Mouse (Mus musculus) heart, embryonic 14.5 days (tissue): ENCODE data around the gene Hacl1. TPM values are rescaled to one million over a fixed set of nuclear protein-coding genes. Genes with fewer than 3 reads are reported as not detected.
A peak's percentile ranks its signal among the peaks of the same experiment; 100 is the strongest.

Experiments
- ATAC-seq: fragments of 200-750 bp; cut with Nextera tagmentation; 2 replicates; pipeline ENCODE4 v1.8.0; 2017; ENCODE audit warnings: low read depth, moderate TSS enrichment; ENCODE audit not compliant: insufficient number of reproducible peaks, insufficient read depth, low FRiP score
- H3K27ac ChIP-seq, 2 experiments: fragments of 200-500 bp in 1 of 2; fragments of 300-500 bp in 1 of 2; sonication (generic) in 1 of 2; replicated peaks in 1 of 2; 2 replicates each; pipeline ENCODE4 v1.5.1; 2012 to 2014; ENCODE audit warnings: low read depth in 2 of 2, low read length in 2 of 2, control low read depth in 1 of 2, mild to moderate bottlenecking in 1 of 2, mixed read lengths in 1 of 2; ENCODE audit not compliant: control insufficient read depth in 1 of 2, insufficient read depth in 1 of 2
- H3K27me3 ChIP-seq: fragments of 300-500 bp; sonication (generic); 2 replicates; pipeline ENCODE4 v1.6.1; 2014; ENCODE audit warnings: mild to moderate bottlenecking, low read length, control low read depth; ENCODE audit not compliant: control insufficient read depth, insufficient read depth
- H3K36me3 ChIP-seq: fragments of 300-500 bp; sonication (generic); 2 replicates; pipeline ENCODE4 v1.6.1; 2014; ENCODE audit warnings: mild to moderate bottlenecking, control low read depth, low read length, mixed read lengths; ENCODE audit not compliant: control insufficient read depth, insufficient read depth
- H3K4me1 ChIP-seq, 2 experiments: fragments of 200-500 bp in 1 of 2; fragments of 300-500 bp in 1 of 2; sonication (generic) in 1 of 2; 2 replicates each; pipeline ENCODE4 v1.6.1; 2012 to 2014; ENCODE audit warnings: low read length in 2 of 2, control low read depth in 1 of 2, mixed read lengths in 1 of 2; ENCODE audit not compliant: control insufficient read depth in 2 of 2, insufficient read depth in 2 of 2
- H3K4me2 ChIP-seq: fragments of 300-500 bp; sonication (generic); 2 replicates; pipeline ENCODE4 v1.6.1; 2014; ENCODE audit warnings: mild to moderate bottlenecking, low read length
- H3K4me3 ChIP-seq, 2 experiments: fragments of 200-500 bp in 1 of 2; fragments of 300-500 bp in 1 of 2; sonication (generic) in 1 of 2; 2 replicates each; pipeline ENCODE4 v1.5.1; 2012 to 2014; ENCODE audit warnings: low read length in 2 of 2, mild to moderate bottlenecking in 2 of 2, control low read depth in 1 of 2, low read depth in 1 of 2, moderate library complexity in 1 of 2; ENCODE audit not compliant: control insufficient read depth in 1 of 2, insufficient read depth in 1 of 2
- H3K9ac ChIP-seq: fragments of 300-500 bp; sonication (generic); 2 replicates; pipeline ENCODE4 v1.6.1; 2014; ENCODE audit warnings: mild to moderate bottlenecking, low read length
- H3K9me3 ChIP-seq: fragments of 300-500 bp; sonication (generic); 2 replicates; pipeline ENCODE4 v1.6.1; 2016; ENCODE audit warnings: low read length, control low read depth; ENCODE audit not compliant: control insufficient read depth
- WGBS: fragments of 180-500 bp; shearing (Covaris S2); extraction: QIAGEN DNeasy Blood & Tissue Kit; methylation state at CpG from one replicate; pipeline ENCODE4 v1.1.7; 2014; 5-methylcytosine and 5-hydroxymethylcytosine counted together
- polyA plus RNA-seq: library from polyadenylated mRNA; unstranded; fragments of >200 nt; fragmentation: Nextera tagmentation; extraction: Ambion mirVana; gene quantifications from 2 replicates; pipeline ENCODE4 v1.2.1, GENCODE M21; 2014

Hacl1 gene
- polyA plus RNA-seq, 1 experiment from 2014 or later: 14.3 TPM

GRCm38 (mm10) chr14:31644931-31645547, 4.0 kb upstream of the Hacl1 start:
- Histone ChIP-seq H3K4me2 (no peak overlapping the region), H3K9me3 (no peaks in the 10 kb centered on the region), H3K27me3 (no peaks in the 10 kb centered on the region), H3K4me3 (no peak overlapping the region), H3K4me1 (peaks cover 0 to 14% of the 10 kb centered on the region in 2 experiments; a peak in 3 of 4 replicates), H3K27ac (no peak overlapping the region), H3K36me3 (no peaks in the 10 kb centered on the region), H3K9ac (no peak overlapping the region)
- ATAC-seq: no peak
- WGBS: 69% methylated on average over 3 of the region's 3 CpGs

DNA sequence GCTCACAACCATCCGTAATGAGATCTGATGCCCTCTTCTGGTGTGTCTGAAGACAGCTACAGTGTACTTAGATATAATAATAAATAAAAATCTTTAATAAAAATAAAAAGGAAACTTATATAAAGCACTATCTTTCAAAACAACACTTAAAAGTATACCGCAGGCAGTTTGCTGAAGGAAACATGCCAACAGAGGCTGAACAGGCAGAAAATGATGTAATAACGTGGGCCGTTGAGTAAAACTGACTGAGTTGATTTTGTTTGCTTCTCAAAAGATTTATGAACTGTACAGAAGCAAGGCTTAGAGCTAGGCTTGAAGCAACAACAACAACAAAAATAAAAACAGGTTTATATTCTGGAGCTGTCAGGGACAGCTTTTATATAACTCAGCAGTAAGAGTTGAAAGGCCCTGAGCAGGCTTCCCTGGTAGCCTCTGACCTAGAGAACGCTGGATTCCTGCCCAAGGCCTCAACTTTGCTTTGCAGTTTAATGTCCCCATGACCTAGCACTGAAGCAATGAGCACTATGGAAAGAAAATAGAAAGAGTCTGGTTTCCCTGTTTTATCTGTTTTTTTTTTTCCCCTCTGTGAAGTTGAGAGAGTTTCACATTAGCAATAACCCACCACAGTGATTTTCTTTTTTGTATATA, 3.2 kb upstream of the Hacl1 start:
- no peaks in the 10 kb centered on the region for H3K36me3 ChIP-seq
- no peaks in the 10 kb centered on the region for H3K9me3 ChIP-seq
- no peak for ATAC-seq
- no peak overlapping the region for H3K4me2 ChIP-seq
- no peak overlapping the region for H3K27ac ChIP-seq
- H3K4me3 ChIP-seq: no peak overlapping the region
- H3K9ac ChIP-seq: no peak overlapping the region
- peaks cover 0 to 15% of the 10 kb centered on the region in 2 experiments; a peak in 3 of 4 replicates for H3K4me1 ChIP-seq
- H3K27me3 ChIP-seq: no peaks in the 10 kb centered on the region
- WGBS: 89% methylated on average over 5 of the region's 5 CpGs

DNA sequence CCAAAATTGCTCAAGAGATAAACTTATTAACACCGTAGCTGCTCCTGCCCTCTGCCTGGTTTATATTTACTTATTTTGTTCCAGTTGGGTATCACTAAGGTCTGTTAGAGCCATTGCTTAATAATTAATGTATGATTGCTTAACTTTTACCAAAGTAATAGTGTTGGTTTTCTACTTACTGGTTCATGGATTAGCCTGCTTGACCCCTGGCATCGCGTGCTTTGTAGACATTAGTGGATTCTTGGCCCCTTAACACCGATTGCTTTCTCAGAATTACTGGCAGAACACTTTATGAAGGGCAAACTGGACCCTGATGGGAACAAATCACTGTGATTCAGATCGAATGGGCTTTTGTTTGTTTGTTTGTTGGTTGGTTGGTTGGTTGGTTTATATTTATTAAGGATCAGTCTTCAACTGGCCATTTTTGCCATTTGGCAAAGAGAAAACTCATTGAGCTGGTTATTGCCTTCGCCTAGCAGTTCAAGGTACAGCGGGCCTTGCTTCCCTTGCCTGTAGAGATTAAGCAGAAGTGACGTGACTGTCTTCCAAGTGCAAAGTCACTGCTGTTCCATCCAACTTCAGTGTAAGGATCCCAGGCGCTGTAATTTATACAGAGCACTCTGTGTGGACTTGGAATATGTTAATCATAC, 545 bp upstream of the Hacl1 start:
- ATAC-seq: no peak
- Histone ChIP-seq H3K9ac (peak overlapping the region; percentile 73), H3K4me3 (peak overlapping the region; percentile 53 to 98), H3K4me1 (peaks cover 0 to 11% of the 10 kb centered on the region in 2 experiments; a peak in 3 of 4 replicates), H3K9me3 (no peaks in the 10 kb centered on the region), H3K36me3 (no peaks in the 10 kb centered on the region), H3K4me2 (peak overlapping the region; percentile 78), H3K27me3 (no peaks in the 10 kb centered on the region), H3K27ac (no peak overlapping the region)
- WGBS: 63% methylated on average over 9 of the region's 9 CpGs

DNA sequence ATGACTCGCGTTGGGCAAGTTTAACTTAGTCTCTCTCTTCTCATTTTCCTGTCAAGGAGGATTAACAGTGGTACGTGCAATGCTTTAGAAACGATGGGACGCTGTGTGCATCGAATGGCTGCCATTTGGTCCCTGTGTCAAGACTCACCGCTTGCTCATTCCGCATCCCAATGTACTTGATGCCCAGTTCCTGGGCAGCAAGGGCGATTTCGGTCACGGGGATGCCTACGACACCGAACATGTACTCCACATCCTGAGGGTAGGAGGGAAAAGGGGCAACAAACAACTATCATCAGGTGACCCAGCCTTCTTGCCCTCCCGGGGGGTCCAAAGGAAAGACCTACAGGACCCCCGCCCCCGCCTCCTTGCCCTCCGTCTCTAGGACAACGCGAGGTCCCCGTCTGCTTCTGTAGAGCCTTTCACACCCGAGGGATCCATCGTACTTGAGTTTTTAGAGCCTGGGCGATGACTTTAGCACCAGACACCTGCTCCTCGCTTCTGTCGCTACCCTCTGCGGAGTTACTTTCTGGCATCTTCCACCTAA, 668 bp downstream of the Hacl1 start, which contains the start of gene Gm49387:
Gm49387 (minus strand) TSS at position 533 of the 544 bp plus-strand sequence.
- peak within 1 kb of the TSS; percentile 73 for H3K9ac ChIP-seq
- peaks cover 0 to 11% of the 10 kb centered on the region in 2 experiments; a peak in 3 of 4 replicates for H3K4me1 ChIP-seq
- ATAC-seq: no peak; the same call in 1 of the 2 replicates
- no peaks in the 10 kb centered on the region for H3K9me3 ChIP-seq
- peak within 1 kb of the TSS; percentile 64 to 92 for H3K27ac ChIP-seq
- WGBS: 4% methylated on average over 26 of the region's 26 CpGs
- no peaks in the 10 kb centered on the region for H3K36me3 ChIP-seq
- H3K4me2 ChIP-seq: peak within 1 kb of the TSS; percentile 78
- peak within 1 kb of the TSS; percentile 53 to 98 for H3K4me3 ChIP-seq
- H3K27me3 ChIP-seq: no peaks in the 10 kb centered on the region

GRCm38 (mm10) chr14:31630677-31631076, 10.4 kb downstream of the Hacl1 start:
- Histone ChIP-seq H3K4me1 (no peaks in the 10 kb centered on the region), H3K27me3 (no peaks in the 10 kb centered on the region), H3K36me3 (0 out of 2 replicates have a peak, but pooled peaks cover 5% of the 10 kb centered on the region), H3K4me2 (no peak overlapping the region), H3K4me3 (no peak overlapping the region), H3K9me3 (no peaks in the 10 kb centered on the region), H3K9ac (no peak overlapping the region), H3K27ac (no peak overlapping the region)
- ATAC-seq: no peak
- 77% methylated on average over 7 of the region's 7 CpGs for WGBS

GRCm38 (mm10) chr14:31622748-31623147, 18.3 kb downstream of the Hacl1 start:
- WGBS: 81% methylated on average over 12 of the region's 12 CpGs
- H3K4me2 ChIP-seq: no peak overlapping the region
- no peak for ATAC-seq
- H3K36me3 ChIP-seq: no peaks in the 10 kb centered on the region
- H3K27me3 ChIP-seq: no peaks in the 10 kb centered on the region
- H3K9me3 ChIP-seq: 0 out of 2 replicates have a peak, but pooled peaks cover 2% of the 10 kb centered on the region
- H3K4me1 ChIP-seq: peaks cover 0 to 8% of the 10 kb centered on the region in 2 experiments; a peak in 1 of 4 replicates
- H3K27ac ChIP-seq: no peak overlapping the region
- no peak overlapping the region for H3K4me3 ChIP-seq
- no peak overlapping the region for H3K9ac ChIP-seq

- Histone ChIP-seq H3K4me1 (peaks cover 0 to 8% of the 10 kb centered on the region in 2 experiments; a peak in 1 of 4 replicates), H3K4me2 (no peak overlapping the region), H3K27me3 (no peaks in the 10 kb centered on the region), H3K27ac (peak overlapping the region in 1 of 2 experiments; percentile 28; a peak in 1 of 4 replicates), H3K4me3 (no peak overlapping the region), H3K36me3 (no peaks in the 10 kb centered on the region), H3K9ac (no peak overlapping the region), H3K9me3 (0 out of 2 replicates have a peak, but pooled peaks cover 2% of the 10 kb centered on the region)
- 59% methylated on average over 9 of the region's 9 CpGs for WGBS
- no peak for ATAC-seq
These were observed 20.4 kb downstream of the Hacl1 start for GRCm38 (mm10) chr14:31620591-31621223.
